Mouse (Mus musculus) neural tube, embryonic 13.5 days (tissue): ENCODE measurements at regions not wholly inside any gene's neighbourhood (a gene's known extent, or its start where the extent isn't known, plus 50 kb on each side); places are given as distances from the start of the nearest gene placed in this dataset.
"Not testable (repeated sequence)": the region's sequence is repeated elsewhere in the genome, so short reads cannot be mapped to it uniquely, and the experiment has no call there.

ENCODE experiments used
- ATAC-seq: fragments of 200-750 bp; cut with Nextera tagmentation; 2 replicates; pipeline ENCODE4 v1.8.0; 2017; ENCODE audit warnings: low read depth, mild to moderate bottlenecking, moderate TSS enrichment, moderate library complexity
- H3K27ac ChIP-seq: fragments of 300-500 bp; sonication (generic); replicated peaks from 2 replicates; pipeline ENCODE4 v1.5.1; 2015; ENCODE audit warnings: moderate library complexity, mild to moderate bottlenecking, inconsistent platforms
- H3K27me3 ChIP-seq: fragments of 300-500 bp; sonication (generic); 2 replicates; pipeline ENCODE4 v1.6.1; 2015; ENCODE audit warnings: mild to moderate bottlenecking, inconsistent platforms
- H3K36me3 ChIP-seq: fragments of 300-500 bp; sonication (generic); 2 replicates; pipeline ENCODE4 v1.6.1; 2015; ENCODE audit warnings: mild to moderate bottlenecking, inconsistent platforms
- H3K4me1 ChIP-seq: fragments of 300-500 bp; sonication (generic); replicated peaks from 2 replicates; pipeline ENCODE4 v1.6.1; 2015; ENCODE audit warnings: inconsistent platforms
- H3K4me2 ChIP-seq: fragments of 300-500 bp; sonication (generic); 2 replicates; pipeline ENCODE4 v1.6.1; 2015; ENCODE audit warnings: inconsistent platforms, mild to moderate bottlenecking, moderate library complexity
- H3K4me3 ChIP-seq: fragments of 300-500 bp; sonication (generic); 2 replicates; pipeline ENCODE4 v1.5.1; 2015; ENCODE audit warnings: mild to moderate bottlenecking, inconsistent platforms
- H3K9ac ChIP-seq: fragments of 300-500 bp; sonication (generic); 2 replicates; pipeline ENCODE4 v1.6.1; 2015; ENCODE audit warnings: moderate library complexity, mild to moderate bottlenecking, inconsistent platforms
- H3K9me3 ChIP-seq: fragments of 300-500 bp; sonication (generic); 2 replicates; pipeline ENCODE4 v1.6.1; 2016; ENCODE audit warnings: inconsistent platforms
- WGBS: fragments of 180-500 bp; shearing (Covaris S2); methylation state at CpG from one replicate; pipeline ENCODE4 v1.1.7; 2015; 5-methylcytosine and 5-hydroxymethylcytosine counted together

- not testable (repeated sequence) for H3K4me1 ChIP-seq
These were observed 77.5 kb downstream of the Gm15319 start for GRCm38 (mm10) chr8:20285523-20285922.

GRCm38 (mm10) chr8:20284856-20285255, 78.2 kb downstream of the Gm15319 start:
- not testable (repeated sequence) for H3K9me3 ChIP-seq, H3K4me1 ChIP-seq, H3K4me3 ChIP-seq, H3K4me2 ChIP-seq, H3K27me3 ChIP-seq, H3K27ac ChIP-seq, H3K36me3 ChIP-seq, ATAC-seq, H3K9ac ChIP-seq
- 79% methylated on average over 6 of the region's 6 CpGs for WGBS

More at GRCm38 (mm10) chr8:20285523-20285922, 77.5 kb downstream of the Gm15319 start:
- WGBS, result 93% methylated on average over 2 of the region's 3 CpGs
- H3K9me3 ChIP-seq, H3K4me2 ChIP-seq, H3K36me3 ChIP-seq, H3K27me3 ChIP-seq, H3K27ac ChIP-seq, H3K4me3 ChIP-seq, ATAC-seq, H3K9ac ChIP-seq: not testable (repeated sequence)

GRCm38 (mm10) chr8:20283141-20283540, 79.9 kb downstream of the Gm15319 start:
- H3K9me3 ChIP-seq, H3K4me3 ChIP-seq, H3K27ac ChIP-seq, H3K36me3 ChIP-seq, H3K4me2 ChIP-seq, ATAC-seq, H3K27me3 ChIP-seq, H3K9ac ChIP-seq, H3K4me1 ChIP-seq: not testable (repeated sequence)
- 86% methylated on average over 1 of the region's 3 CpGs for whole genome bisulfite sequencing

GRCm38 (mm10) chr8:20281201-20281887, 81.7 kb downstream of the Gm15319 start:
- H3K9me3 ChIP-seq, H3K27ac ChIP-seq, H3K27me3 ChIP-seq, H3K4me2 ChIP-seq, H3K9ac ChIP-seq, ATAC-seq, H3K36me3 ChIP-seq, H3K4me3 ChIP-seq, H3K4me1 ChIP-seq: not testable (repeated sequence)
- 92% methylated on average over 14 of the region's 14 CpGs for WGBS

- ATAC-seq, H3K4me2 ChIP-seq, H3K27me3 ChIP-seq, H3K36me3 ChIP-seq, H3K4me1 ChIP-seq, H3K27ac ChIP-seq, H3K4me3 ChIP-seq, H3K9me3 ChIP-seq, H3K9ac ChIP-seq: not testable (repeated sequence)
- 89% methylated on average over 1 of the region's 1 CpGs for WGBS
These were observed 85.3 kb downstream of the Gm15319 start for GRCm38 (mm10) chr8:20277701-20278100.

GRCm38 (mm10) chr8:20276661-20277060, 86.3 kb downstream of the Gm15319 start:
- not testable (repeated sequence) for H3K9ac ChIP-seq, H3K9me3 ChIP-seq, H3K4me1 ChIP-seq, H3K27ac ChIP-seq, H3K36me3 ChIP-seq, ATAC-seq, H3K4me2 ChIP-seq, H3K27me3 ChIP-seq, H3K4me3 ChIP-seq
- WGBS, result 88% methylated on average over 1 of the region's 1 CpGs

GRCm38 (mm10) chr8:20273844-20274243, 89.2 kb downstream of the Gm15319 start:
- not testable (repeated sequence) for H3K9me3 ChIP-seq, H3K9ac ChIP-seq, ATAC-seq, H3K4me1 ChIP-seq, H3K27ac ChIP-seq, H3K4me2 ChIP-seq, H3K27me3 ChIP-seq, H3K36me3 ChIP-seq, H3K4me3 ChIP-seq
- 86% methylated on average over 4 of the region's 5 CpGs for WGBS

- 87% methylated on average over 14 of the region's 14 CpGs for WGBS
- not testable (repeated sequence) for H3K27ac ChIP-seq
These were observed 95.4 kb downstream of the Gm15319 start for GRCm38 (mm10) chr8:20267520-20268127.

GRCm38 (mm10) chr8:20266776-20267175, 96.2 kb downstream of the Gm15319 start:
- not testable (repeated sequence) for ATAC-seq, H3K4me2 ChIP-seq, H3K9me3 ChIP-seq, H3K27me3 ChIP-seq, H3K4me1 ChIP-seq, H3K9ac ChIP-seq, H3K27ac ChIP-seq, H3K36me3 ChIP-seq, H3K4me3 ChIP-seq
- 90% methylated on average over 3 of the region's 3 CpGs for WGBS

More at GRCm38 (mm10) chr8:20267520-20268127, 95.4 kb downstream of the Gm15319 start:
- H3K4me2 ChIP-seq, ATAC-seq, H3K9ac ChIP-seq, H3K4me3 ChIP-seq, H3K36me3 ChIP-seq, H3K9me3 ChIP-seq, H3K27me3 ChIP-seq, H3K4me1 ChIP-seq: not testable (repeated sequence)

GRCm38 (mm10) chr8:20264612-20265011, 98.4 kb downstream of the Gm15319 start:
- H3K27ac ChIP-seq, H3K9ac ChIP-seq, H3K9me3 ChIP-seq, H3K36me3 ChIP-seq, ATAC-seq, H3K4me2 ChIP-seq, H3K27me3 ChIP-seq, H3K4me1 ChIP-seq, H3K4me3 ChIP-seq: not testable (repeated sequence)
- 67% methylated on average over 1 of the region's 1 CpGs for WGBS

- not testable (repeated sequence) for H3K4me1 ChIP-seq, H3K4me2 ChIP-seq, H3K27ac ChIP-seq, H3K4me3 ChIP-seq, H3K27me3 ChIP-seq, H3K9ac ChIP-seq, H3K9me3 ChIP-seq, ATAC-seq, H3K36me3 ChIP-seq
- WGBS, result 90% methylated on average over 3 of the region's 3 CpGs
These were observed 98.9 kb downstream of the Gm15319 start for GRCm38 (mm10) chr8:20264106-20264505.

GRCm38 (mm10) chr8:20262847-20263570, 100.0 kb downstream of the Gm15319 start:
- not testable (repeated sequence) for H3K27ac ChIP-seq, H3K4me2 ChIP-seq, H3K9ac ChIP-seq, H3K4me3 ChIP-seq, H3K27me3 ChIP-seq, H3K36me3 ChIP-seq, H3K9me3 ChIP-seq, ATAC-seq, H3K4me1 ChIP-seq
- 83% methylated on average over 6 of the region's 7 CpGs for WGBS
